Mouse (Mus musculus): ENCODE results near the gene Mphosph6.

The Mphosph6 gene

DNA sequence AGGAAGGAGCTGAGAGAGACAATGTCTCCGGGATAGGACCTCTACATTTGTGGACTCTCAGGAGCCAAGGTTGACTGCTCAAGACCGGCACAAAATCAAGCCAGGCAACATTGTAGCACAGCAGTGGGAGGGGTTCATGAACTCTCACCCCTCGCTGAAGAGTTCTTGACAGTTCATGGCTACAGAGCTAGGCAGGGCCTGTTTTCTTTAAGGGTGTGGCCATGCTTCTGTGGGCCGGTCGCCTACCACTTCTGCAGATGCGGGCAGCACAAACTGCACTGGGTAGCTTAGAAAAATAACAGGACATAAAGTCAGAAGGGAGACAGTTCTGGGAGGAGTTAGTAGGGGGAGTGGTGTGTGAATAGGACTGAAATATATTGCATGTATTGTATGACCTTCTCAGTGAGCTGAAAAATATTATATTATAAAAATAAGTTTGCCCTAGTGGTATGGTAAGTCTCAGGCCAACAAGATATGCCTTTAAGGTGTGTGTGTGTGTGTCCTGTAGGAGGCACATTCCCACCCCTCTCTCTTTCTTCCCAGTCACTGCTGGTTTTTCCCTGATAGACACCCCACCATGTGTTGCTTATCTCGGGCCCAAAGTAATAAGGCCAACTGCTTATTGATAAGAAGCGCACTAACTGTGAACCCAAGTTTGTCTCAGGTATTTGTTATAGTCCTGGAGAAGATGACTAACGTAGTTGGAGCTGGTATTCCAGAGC, 30.5 kb downstream of the Mphosph6 start:
- DNase-seq (ENCODE audit: low spot score) = no peak

DNA sequence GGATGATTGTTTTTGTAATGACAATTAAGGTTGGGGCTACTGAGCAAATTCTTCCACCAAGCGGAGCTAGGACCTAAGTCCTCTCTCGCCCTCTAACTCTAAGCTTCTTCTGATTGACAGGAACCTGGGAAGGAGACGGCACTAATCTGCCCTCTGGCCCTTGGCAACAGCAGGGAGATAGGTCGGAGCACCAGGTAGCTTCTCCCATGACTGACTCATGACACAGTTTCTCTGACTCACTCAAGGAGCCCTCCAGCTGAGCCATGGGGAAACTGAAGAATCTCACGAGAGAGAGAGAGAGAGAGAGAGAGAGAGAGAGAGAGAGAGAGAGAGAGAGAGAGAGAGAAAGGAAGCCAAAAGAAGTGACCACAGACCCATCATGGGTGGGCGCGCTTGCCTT, 32.8 kb downstream of the Mphosph6 start:
- DNase-seq (ENCODE audit: low spot score) = no peak

DNA sequence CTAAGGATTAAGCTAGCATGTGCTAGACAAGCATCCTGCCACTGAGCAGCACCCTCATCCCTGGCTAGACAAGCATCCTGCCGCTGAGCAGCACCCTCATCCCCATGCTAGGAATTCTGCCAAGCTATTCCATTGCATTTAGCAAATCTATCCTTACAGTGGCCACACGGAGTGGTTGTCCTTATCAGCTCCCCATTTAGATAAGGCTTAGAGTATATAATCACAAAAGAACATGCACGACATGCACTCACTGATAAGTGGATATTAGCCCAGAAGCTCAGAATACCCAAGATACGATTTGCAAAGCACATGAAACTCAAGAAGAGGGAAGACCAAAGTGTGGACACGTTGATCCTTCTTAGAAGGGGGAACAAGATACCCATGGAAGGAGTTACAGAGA, 35.8 kb downstream of the Mphosph6 start:
- DNase-seq (ENCODE audit: low spot score) = no peak

DNA sequence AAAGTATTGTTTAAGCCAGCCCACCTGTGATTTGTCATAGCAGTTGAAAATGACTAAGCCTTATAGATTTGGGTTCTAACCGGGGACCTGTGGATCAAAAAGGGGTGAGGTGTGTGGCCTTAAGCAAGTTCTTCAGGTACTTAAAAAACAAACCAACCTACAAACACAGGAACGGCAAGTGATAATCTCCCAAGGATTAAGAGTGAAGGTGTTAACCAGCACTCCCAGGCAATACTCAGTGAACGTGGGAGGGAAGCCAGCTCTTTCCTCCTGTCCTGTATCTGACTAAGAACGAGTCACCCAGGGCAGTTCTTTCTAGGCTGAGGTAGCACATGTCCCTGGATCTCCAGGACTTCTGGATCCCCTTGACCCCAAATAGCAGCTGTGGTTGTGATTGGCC, 37.1 kb downstream of the Mphosph6 start:
- DNase-seq (ENCODE audit: low spot score) = no peak

DNA sequence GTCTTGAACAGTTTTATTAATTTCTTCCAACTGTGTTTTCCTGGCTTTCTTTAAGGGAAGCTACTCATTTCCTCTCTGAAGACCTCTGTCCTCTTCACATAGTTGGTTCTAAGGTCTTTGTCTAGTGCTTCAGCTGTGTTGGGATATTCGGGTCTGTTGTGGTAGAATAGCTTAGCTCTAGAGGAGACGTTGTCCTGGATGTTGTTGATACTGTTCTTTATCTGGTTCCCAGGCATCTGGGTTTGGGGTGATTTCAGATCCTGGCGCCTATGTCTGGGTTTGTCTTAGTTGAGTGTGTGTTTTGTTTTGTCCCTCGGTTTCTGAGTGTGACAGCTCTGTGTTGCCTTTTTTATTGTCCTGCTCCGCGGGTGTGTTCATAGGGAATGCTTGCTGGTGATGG, 39.0 kb downstream of the Mphosph6 start:
- DNase-seq (ENCODE audit: low spot score) = no peak

DNA sequence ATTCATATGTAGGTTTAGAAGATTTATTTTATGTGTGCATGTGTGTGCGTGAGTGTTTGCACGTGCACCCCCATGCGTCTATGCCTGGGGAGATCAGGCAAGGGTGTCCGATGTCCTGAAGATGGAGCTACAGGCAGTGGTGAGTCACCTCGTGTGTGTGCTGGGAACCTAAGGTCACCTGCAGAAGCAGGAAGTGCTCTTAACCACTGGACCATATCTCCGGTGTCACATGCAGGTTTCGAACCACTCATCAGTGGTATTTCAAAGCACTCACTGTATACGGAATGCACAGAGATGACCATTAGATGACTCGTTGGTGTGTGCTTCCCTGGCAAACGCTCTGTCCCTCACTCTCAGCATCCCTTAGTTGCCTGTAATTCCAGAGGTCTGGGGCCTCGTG, 43.8 kb downstream of the Mphosph6 start:
- DNase-seq (ENCODE audit: low spot score) = no peak

DNA sequence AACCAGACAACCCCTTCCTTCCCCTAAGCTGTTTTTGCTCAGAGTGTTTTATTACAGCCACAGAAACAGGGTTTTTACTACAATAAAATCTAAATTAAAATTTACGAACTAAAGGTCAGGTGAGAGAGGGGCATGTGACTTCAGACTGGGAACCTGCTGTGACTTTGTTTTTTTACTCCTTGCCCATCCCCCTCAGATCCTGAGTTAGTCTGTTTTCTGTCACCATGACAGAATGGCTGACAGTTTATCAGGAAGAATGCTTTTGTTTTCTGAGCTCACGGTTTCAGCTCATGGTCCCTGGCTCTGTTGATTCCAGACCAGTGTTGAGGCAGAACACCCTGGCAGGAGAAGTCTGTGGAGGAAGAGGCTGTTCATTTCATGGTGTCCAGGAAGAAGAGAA, 52.3 kb downstream of the Mphosph6 start:
- DNase-seq (ENCODE audit: low spot score) = no peak

DNA sequence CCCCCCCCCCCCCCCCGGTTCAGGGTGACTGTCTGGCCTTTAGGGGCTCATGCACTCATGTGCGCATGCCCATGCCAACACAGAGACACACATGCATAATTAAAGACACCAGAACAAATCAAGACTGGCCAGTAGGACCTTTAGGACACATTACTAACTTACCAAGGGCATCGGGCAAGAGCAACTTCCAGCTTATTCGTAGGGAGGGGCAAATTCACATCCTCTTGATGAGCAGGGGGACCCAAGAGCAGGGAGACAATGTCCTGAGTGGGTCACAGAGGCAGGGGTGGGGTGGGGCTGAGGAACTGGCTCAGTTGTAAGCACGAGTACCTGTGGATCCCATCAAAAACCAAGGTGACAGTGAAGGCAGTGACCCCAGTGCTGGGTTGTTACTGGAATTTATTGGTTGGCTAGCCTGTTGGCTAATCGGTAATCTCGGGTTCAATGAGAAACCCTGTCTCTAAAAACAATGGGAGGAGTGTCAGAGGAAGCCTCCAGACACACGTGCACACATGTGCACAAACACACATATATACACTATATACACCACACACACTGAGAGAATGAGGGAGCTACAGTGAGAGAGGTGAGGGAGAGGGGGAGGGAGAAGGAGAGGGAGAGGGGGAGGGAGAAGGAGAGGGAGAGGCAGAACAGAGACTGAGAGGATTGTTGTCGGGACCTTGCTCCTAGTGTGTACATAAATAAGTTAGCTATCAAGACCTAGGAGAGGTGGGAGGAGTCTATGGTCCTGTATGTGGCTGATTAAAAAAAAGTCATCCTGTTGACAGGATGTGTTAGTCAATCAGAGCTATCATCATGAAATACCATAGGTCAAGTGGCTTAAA, 53.6 kb downstream of the Mphosph6 start:
- DNase-seq (ENCODE audit: low spot score) = no peak

DNA sequence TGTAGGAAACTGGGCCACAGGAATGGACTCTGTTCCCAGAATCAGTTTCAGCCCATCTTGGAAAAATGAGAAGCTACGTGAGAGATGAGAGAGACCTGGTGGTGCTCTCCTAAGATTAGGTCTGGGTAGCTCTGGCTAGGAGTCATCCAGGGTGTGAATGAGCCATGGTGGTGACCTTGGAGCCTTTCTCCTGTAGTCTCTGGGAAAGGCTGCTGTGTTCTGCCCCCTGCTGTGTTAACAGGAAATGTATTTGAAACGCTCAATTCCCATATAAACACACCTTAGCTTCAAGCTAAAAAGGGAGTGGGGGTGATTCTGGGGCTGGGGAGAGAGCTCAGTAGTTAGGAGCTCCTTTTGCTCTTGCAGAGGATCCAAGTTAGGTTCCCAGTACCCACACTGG, 54.3 kb downstream of the Mphosph6 start:
- DNase-seq (ENCODE audit: low spot score) = no peak

DNA sequence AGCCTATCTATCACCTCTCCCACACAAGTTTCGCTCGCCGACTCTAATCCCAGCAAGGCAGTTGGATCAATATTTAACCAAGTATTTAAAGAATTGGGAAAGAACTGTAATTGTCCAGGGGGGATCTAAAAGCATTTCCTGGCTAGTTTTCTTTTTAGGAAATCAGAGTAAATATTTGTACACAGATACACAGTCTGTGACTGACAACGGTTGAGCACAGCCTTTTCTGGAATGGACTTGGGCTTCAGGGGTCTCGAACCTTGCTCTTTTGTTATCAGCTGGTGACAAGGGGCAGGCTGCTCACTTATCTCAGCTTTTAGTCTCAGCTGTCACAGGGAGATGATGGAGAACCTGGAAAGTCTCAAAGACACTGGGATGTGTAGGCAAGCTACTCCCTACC, 55.1 kb downstream of the Mphosph6 start:
- no peak for DNase-seq (ENCODE audit: low spot score)

DNA sequence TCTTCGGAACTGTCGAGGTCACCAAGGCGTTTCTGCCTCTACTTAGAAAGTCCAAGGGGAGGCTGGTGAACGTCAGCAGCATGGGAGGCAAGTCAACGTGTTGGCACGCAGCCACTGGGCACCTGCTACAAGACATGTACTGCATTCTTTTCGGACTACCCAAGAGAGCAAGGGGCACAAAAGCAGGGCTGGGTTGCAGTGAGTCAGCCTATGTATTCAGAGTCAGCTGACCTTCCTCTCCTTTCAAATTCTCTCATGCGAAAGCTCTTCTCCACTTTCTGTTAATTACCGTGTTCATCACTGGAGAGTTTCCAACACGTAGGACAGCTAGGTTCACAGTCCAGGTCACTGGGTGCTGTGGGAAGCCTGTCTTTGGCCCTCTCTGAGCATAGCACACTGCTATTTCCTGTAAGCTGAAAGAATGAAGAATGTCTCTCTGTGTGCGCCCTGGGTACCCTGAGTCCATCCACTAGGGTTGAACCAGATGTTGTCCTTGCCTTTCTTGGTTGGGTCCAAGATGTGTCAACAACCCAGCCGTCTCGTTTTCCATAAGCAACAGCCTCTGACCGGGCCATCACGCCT, 59.2 kb downstream of the Mphosph6 start:
- peak; percentile 50 for DNase-seq (ENCODE audit: low spot score)

All from urinary bladder, postnatal 25 days (tissue).